Mouse (Mus musculus) adipose tissue, adult 10 weeks (tissue): Measurements from ENCODE around the gene Nelfa. TPM values are rescaled to one million over a fixed set of nuclear protein-coding genes. Genes with fewer than 3 reads are reported as not detected.

Experiments
- polyA plus RNA-seq: library from polyadenylated mRNA; stranded (reverse); fragments of 350-450 nt; fragmentation: Illumina TruSeq; extraction: RNeasy Lipid Tissue Mini Kit (QIAGEN cat#74804); gene quantifications from one replicate; pipeline ENCODE4 v1.2.3, GENCODE M21; 2014; ENCODE audit warnings: low read depth, low replicate concordance

The Nelfa gene
- polyA plus RNA-seq = 16.3 TPM

DNA sequence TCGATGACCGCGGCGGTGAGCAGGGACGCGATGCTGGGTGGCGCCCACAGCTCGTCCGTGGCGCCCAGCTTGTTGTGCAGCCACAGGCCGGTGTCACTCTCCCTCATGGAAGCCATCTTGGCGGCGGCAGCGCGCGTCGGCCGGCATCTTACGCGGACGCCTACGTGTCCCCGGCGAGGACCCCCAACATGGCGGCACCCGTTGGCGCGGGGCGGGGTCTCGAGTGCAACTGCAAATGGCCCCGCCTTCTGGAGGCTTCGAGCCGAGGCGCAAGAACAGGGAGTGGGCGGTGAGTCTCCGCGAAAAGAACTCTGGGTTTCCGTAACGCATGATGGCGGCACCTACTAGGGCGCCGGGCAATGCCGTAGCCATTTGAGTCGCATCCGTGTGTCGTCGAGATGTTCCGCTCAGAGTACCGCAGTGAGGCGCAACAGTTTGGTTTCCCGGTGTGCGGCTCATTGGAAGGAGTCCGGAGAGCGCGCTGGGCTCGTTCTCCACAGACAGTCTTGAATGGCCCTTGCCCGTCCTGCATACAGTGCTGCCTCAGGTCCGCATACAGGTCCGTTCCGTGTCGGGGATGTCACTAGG lies at the start of gene Nelfa:
Gene Nelfa, minus strand, starts transcription at position 294 of the 588 bp plus-strand sequence.

DNA sequence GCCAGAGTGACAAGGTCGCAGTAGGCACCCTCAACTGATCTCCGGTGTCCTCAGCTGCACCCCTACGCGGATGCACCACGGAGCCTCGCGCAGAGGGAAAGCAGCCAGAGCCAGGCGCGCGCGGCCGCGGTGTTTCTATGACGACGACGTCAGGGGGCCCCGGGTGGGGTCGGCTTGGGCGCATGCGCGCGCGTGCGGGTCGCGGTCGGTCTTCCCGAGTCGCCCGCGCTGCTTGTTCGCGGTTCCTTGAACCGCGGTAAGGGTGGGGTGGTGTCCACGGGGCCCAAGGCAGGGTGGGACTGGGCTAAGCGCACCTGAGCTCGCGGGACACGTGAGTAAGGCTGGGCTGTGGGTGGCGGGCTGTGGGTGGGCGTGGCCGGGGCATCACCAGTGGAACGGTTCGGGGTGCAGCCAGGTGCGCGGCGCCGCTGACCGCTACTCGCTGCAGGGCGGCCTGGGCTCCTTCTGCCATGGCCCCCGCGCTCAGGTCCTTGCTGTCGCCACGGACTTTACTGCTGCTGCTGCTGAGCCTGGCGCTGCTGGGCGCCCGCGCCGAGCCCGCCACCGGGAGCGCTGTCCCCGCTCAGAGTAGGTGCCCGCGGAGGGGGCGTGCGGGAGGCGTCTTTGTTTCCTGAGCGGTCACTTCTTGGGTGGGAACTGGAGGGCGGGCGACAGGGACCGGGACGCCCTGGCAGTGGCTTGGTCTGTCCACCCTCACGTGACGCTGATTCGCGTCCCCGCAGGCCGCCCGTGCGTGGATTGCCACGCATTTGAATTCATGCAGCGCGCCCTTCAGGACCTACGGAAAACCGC lies 47.3 kb upstream of the Nelfa start, which contains the start of gene Gm1673:
Gene Gm1673, plus strand, starts transcription at position 125 of the 813 bp plus-strand sequence.

Other genes starting within 250 kb of the Nelfa start
- 14.7 TPM for gene Fgfr3, start 214.7 kb downstream of the Nelfa start, polyA plus RNA-seq
- gene Letm1, start 153.6 kb downstream of the Nelfa start, polyA plus RNA-seq = 40.9 TPM
- 27.4 TPM for gene Nsd2, start 115.7 kb downstream of the Nelfa start, polyA plus RNA-seq
- 13.5 TPM for gene Gm1673, start 47.0 kb upstream of the Nelfa start, polyA plus RNA-seq
- gene Nat8l, start 59.6 kb upstream of the Nelfa start, polyA plus RNA-seq = 7.7 TPM
- gene Poln, start 233.0 kb upstream of the Nelfa start, polyA plus RNA-seq = 5.9 TPM
- 8.7 TPM for gene Haus3, start 233.1 kb upstream of the Nelfa start, polyA plus RNA-seq